In the genomic region with DNA sequence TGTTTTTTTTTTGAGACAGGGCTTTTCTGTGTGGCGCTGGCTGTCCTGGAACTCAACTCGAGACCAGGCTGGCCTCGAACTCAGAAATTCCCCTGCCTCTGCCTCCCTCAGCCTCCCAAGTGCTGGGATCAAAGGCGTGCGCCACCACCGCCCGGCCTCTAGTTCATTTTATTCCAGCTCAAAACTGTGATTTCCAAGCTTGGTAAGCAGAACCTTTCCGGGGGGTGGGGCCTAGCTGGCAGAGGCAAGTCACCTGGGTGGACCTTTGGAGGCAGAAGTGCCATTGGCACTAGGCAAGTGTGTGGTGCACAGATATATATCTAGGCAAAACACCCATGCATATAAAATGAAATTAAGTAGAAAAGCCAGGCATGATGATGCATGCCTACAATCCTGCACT, we compare ENCODE assay signal across 9 mouse cellular contexts. TPM values are rescaled to one million over a fixed set of nuclear protein-coding genes. Genes with fewer than 3 reads are reported as not detected.
DNase-seq lines count a peak whose midpoint lies in the region; ATAC-seq and TF ChIP-seq lines count a peak whose summit lies in the region.
"Had no signal": no experiment of that assay in that cellular context is flagged by ENCODE, and none has a peak within 500 bp of the region (broad histone marks: within the 10 kb centered on the region; RNA-seq: fewer than 3 reads in every experiment).

No protein-coding gene starts in this region.

- no peak for TF ChIP-seq CTCF in lung, embryonic 14.5 days (IDR thresholded peaks at IDR 0.05; ENCODE audit: low read depth)

- no peaks in the 10 kb centered on the region for H3K9me3 ChIP-seq in lung, embryonic 14.5 days (ENCODE audit: low read depth, low read length)
- no peaks in the 10 kb centered on the region for H3K9me3 ChIP-seq in embryonic facial prominence, embryonic 15.5 days (replicated peaks)
- H3K9me3 ChIP-seq in hindbrain, embryonic 13.5 days, result no peaks in the 10 kb centered on the region
- no peaks in the 10 kb centered on the region for H3K9me3 ChIP-seq in midbrain, embryonic 15.5 days

- H3K27ac ChIP-seq in lung, embryonic 14.5 days (ENCODE audit: low read depth), result peak overlapping the region; percentile 47
- H3K27ac ChIP-seq in embryonic facial prominence, embryonic 15.5 days (replicated peaks), result peak overlapping the region; percentile 98
- peak overlapping the region; percentile 82 for H3K27ac ChIP-seq in hindbrain, embryonic 13.5 days
- peak overlapping the region; percentile 83 for H3K27ac ChIP-seq in midbrain, embryonic 15.5 days
- H3K27ac ChIP-seq: macrophage had no signal

- H3K9ac ChIP-seq in lung, embryonic 14.5 days, result no peak overlapping the region
- H3K9ac ChIP-seq in embryonic facial prominence, embryonic 15.5 days, result no peak overlapping the region
- no peak overlapping the region for H3K9ac ChIP-seq in hindbrain, embryonic 13.5 days
- H3K9ac ChIP-seq in midbrain, embryonic 15.5 days, result no peak overlapping the region

- no peak overlapping the region for H3K4me3 ChIP-seq in lung, embryonic 14.5 days (ENCODE audit: low read depth, low read length)
- H3K4me3 ChIP-seq in embryonic facial prominence, embryonic 15.5 days (replicated peaks), result peak overlapping the region; percentile 32
- no peak overlapping the region for H3K4me3 ChIP-seq in hindbrain, embryonic 13.5 days
- H3K4me3 ChIP-seq in midbrain, embryonic 15.5 days, result no peak overlapping the region

- no peaks in the 10 kb centered on the region for H3K36me3 ChIP-seq in lung, embryonic 14.5 days (ENCODE audit: insufficient read depth)
- no peaks in the 10 kb centered on the region for H3K36me3 ChIP-seq in embryonic facial prominence, embryonic 15.5 days
- H3K36me3 ChIP-seq in hindbrain, embryonic 13.5 days, result no peaks in the 10 kb centered on the region
- H3K36me3 ChIP-seq in midbrain, embryonic 15.5 days (replicated peaks), result no peaks in the 10 kb centered on the region

- peaks cover 3% of the 10 kb centered on the region; the same call in 1 of the 2 replicates for H3K4me1 ChIP-seq in lung, embryonic 14.5 days (ENCODE audit: insufficient read depth)
- peaks cover 54% of the 10 kb centered on the region for H3K4me1 ChIP-seq in embryonic facial prominence, embryonic 15.5 days
- H3K4me1 ChIP-seq in hindbrain, embryonic 13.5 days (replicated peaks), result peaks cover 48% of the 10 kb centered on the region
- H3K4me1 ChIP-seq in midbrain, embryonic 15.5 days, result peaks cover 49% of the 10 kb centered on the region

- H3K27me3 ChIP-seq in lung, embryonic 14.5 days (ENCODE audit: insufficient read depth, low read length), result no peaks in the 10 kb centered on the region
- H3K27me3 ChIP-seq in embryonic facial prominence, embryonic 15.5 days, result no peaks in the 10 kb centered on the region
- H3K27me3 ChIP-seq in hindbrain, embryonic 13.5 days, result no peaks in the 10 kb centered on the region
- no peaks in the 10 kb centered on the region for H3K27me3 ChIP-seq in midbrain, embryonic 15.5 days (replicated peaks)

- no peak for DNase-seq in lung, embryonic 14.5 days
- no peak for DNase-seq in lung, postnatal 4 days
- DNase-seq in layer of hippocampus, adult 18-20 months (ENCODE audit: low spot score in 2 of 2), result no peak
- DNase-seq in left cerebral cortex, adult 9 months (ENCODE audit: low spot score in 2 of 2), result no peak

- 42% methylated on average over 8 of the region's 8 CpGs for WGBS in lung, embryonic 14.5 days
- WGBS in embryonic facial prominence, embryonic 15.5 days, result 39% methylated on average over 8 of the region's 8 CpGs
- WGBS in hindbrain, embryonic 13.5 days, result 42% methylated on average over 8 of the region's 8 CpGs
- 38% methylated on average over 8 of the region's 8 CpGs for WGBS in midbrain, embryonic 15.5 days

- no peak for ATAC-seq in lung, embryonic 14.5 days (ENCODE audit: insufficient read depth)
- ATAC-seq in embryonic facial prominence, embryonic 15.5 days (ENCODE audit: insufficient number of reproducible peaks, low FRiP score, low TSS enrichment, low read depth), result no peak
- ATAC-seq in hindbrain, embryonic 13.5 days (ENCODE audit: low FRiP score), result no peak
- peak; percentile 1; the same call in 1 of the 2 replicates for ATAC-seq in midbrain, embryonic 15.5 days (replicated peaks)
- no peak for ATAC-seq in CD4-positive, CD25-positive, alpha-beta regulatory T cell, adult 4 months

- no peak overlapping the region; the same call in 1 of the 2 replicates for H3K4me2 ChIP-seq in lung, embryonic 14.5 days
- peak overlapping the region; percentile 53 for H3K4me2 ChIP-seq in embryonic facial prominence, embryonic 15.5 days (replicated peaks)
- H3K4me2 ChIP-seq in hindbrain, embryonic 13.5 days, result no peak overlapping the region
- no peak overlapping the region for H3K4me2 ChIP-seq in midbrain, embryonic 15.5 days

RNA-seq across cellular contexts. Expression of a gene that starts 31.4 kb away (rescaled TPM):
- not detected in 2 replicates for polyA plus RNA-seq in lung, embryonic 14.5 days (2014; fragmentation: Nextera tagmentation; extraction: Ambion mirVana)
- polyA plus RNA-seq in embryonic facial prominence, embryonic 15.5 days (2015; fragmentation: Nextera tagmentation; extraction: Ambion mirVana), result 0.29 and 0.33 TPM in 2 replicates
- polyA plus RNA-seq in hindbrain, embryonic 13.5 days (2015; fragmentation: Nextera tagmentation; extraction: Ambion mirVana), result 0.08 TPM in 1 of 2 replicates, not detected in the other
- polyA plus RNA-seq in midbrain, embryonic 15.5 days (2015; fragmentation: Nextera tagmentation; extraction: Ambion mirVana), result not detected in 2 replicates
- total RNA-seq in layer of hippocampus, adult 18-20 months (2021), result not detected
- not detected for polyA plus RNA-seq in CD4-positive, CD25-positive, alpha-beta regulatory T cell, adult 4 months (2017; shearing (Covaris generic))
- polyA plus RNA-seq: macrophage had no signal

RNA-seq across cellular contexts. Expression of a gene that starts 43.4 kb away (rescaled TPM):
- polyA plus RNA-seq in lung, embryonic 14.5 days (2014; fragmentation: Nextera tagmentation; extraction: Ambion mirVana), result not detected in 2 replicates
- polyA plus RNA-seq in embryonic facial prominence, embryonic 15.5 days (2015; fragmentation: Nextera tagmentation; extraction: Ambion mirVana), result 0.13 and 0.20 TPM in 2 replicates
- not detected in 2 replicates for polyA plus RNA-seq in hindbrain, embryonic 13.5 days (2015; fragmentation: Nextera tagmentation; extraction: Ambion mirVana)
- polyA plus RNA-seq in midbrain, embryonic 15.5 days (2015; fragmentation: Nextera tagmentation; extraction: Ambion mirVana), result 0.14 and 0.15 TPM in 2 replicates
- total RNA-seq in layer of hippocampus, adult 18-20 months (2021), result not detected
- polyA plus RNA-seq in CD4-positive, CD25-positive, alpha-beta regulatory T cell, adult 4 months (2017; shearing (Covaris generic)), result 10 to 100 TPM; 11.0 to 17.0 TPM

Comparison
In these comparisons a context has a peak if more than half of its experiments do, and no peak if none do; other contexts are left out.
1. H3K27ac ChIP-seq: peak in every context shown above with its lines; median percentile 98 in embryonic facial prominence, embryonic 15.5 days; 83 in midbrain, embryonic 15.5 days; 82 in hindbrain, embryonic 13.5 days; 47 in lung, embryonic 14.5 days.
2. RNA of a gene that starts 43.4 kb away (polyA plus RNA-seq): 11.0 to 17.0 TPM in CD4-positive, CD25-positive, alpha-beta regulatory T cell, adult 4 months; 0.14 to 0.15 TPM in midbrain, embryonic 15.5 days, 0.13 to 0.20 TPM in embryonic facial prominence, embryonic 15.5 days, not detected in hindbrain, embryonic 13.5 days and not detected in lung, embryonic 14.5 days; every median in the first group is over 10 times any median in the second.